Mouse (Mus musculus) cerebellum, adult 2 months (tissue): ENCODE measurements around the gene Thap12. TPM values are rescaled to one million over a fixed set of nuclear protein-coding genes. Genes with fewer than 3 reads are reported as not detected.

Experiments used
- DNase-seq, 2 experiments: peaks; one replicate each; pipeline ENCODE4 v3.0.0; 2021
- H3K27ac ChIP-seq: fragments of 200-500 bp; 2 replicates; pipeline ENCODE4 v1.5.1; 2012; ENCODE audit warnings: low read length, control low read depth, inconsistent platforms; ENCODE audit not compliant: insufficient read depth
- H3K27me3 ChIP-seq: fragments of 200-500 bp; 2 replicates; pipeline ENCODE4 v1.6.1; 2012; ENCODE audit warnings: inconsistent platforms, mild to moderate bottlenecking, low read length, moderate library complexity; ENCODE audit not compliant: control insufficient read depth, insufficient read depth
- H3K4me1 ChIP-seq: fragments of 200-500 bp; 2 replicates; pipeline ENCODE4 v1.6.1; 2011; ENCODE audit warnings: low read length; ENCODE audit not compliant: control insufficient read depth, insufficient read depth
- H3K4me3 ChIP-seq: fragments of 200-500 bp; replicated peaks from 2 replicates; pipeline ENCODE3; 2011; ENCODE audit warnings: mild to moderate bottlenecking, low read depth, low read length, control low read depth; ENCODE audit not compliant: insufficient read depth
- CTCF ChIP-seq: fragments of 200-500 bp; IDR thresholded peaks from 2 replicates; pipeline ENCODE4 v1.5.1; 2011; ENCODE audit warnings: low read depth, mild to moderate bottlenecking, control low read depth, low read length, moderate library complexity, borderline replicate concordance; ENCODE audit not compliant: insufficient read depth
- POLR2A ChIP-seq: fragments of 200-500 bp; IDR thresholded peaks from 2 replicates; pipeline ENCODE4 v1.6.1; 2011; ENCODE audit warnings: low read length, control low read depth, borderline replicate concordance; ENCODE audit not compliant: insufficient read depth
- WGBS: fragments of 180-500 bp; shearing (Covaris S2); methylation state at CpG from one replicate; pipeline ENCODE4 v1.1.7; 2018; 5-methylcytosine and 5-hydroxymethylcytosine counted together
- polyA plus RNA-seq: library from polyadenylated mRNA; depleted of rRNA; stranded (reverse); fragments of >200 nt; gene quantifications from 2 replicates; pipeline ENCODE4 v1.2.3, GENCODE M21; 2012

Gene Thap12
- polyA plus RNA-seq, 1 experiment, result 46.0 TPM

DNA sequence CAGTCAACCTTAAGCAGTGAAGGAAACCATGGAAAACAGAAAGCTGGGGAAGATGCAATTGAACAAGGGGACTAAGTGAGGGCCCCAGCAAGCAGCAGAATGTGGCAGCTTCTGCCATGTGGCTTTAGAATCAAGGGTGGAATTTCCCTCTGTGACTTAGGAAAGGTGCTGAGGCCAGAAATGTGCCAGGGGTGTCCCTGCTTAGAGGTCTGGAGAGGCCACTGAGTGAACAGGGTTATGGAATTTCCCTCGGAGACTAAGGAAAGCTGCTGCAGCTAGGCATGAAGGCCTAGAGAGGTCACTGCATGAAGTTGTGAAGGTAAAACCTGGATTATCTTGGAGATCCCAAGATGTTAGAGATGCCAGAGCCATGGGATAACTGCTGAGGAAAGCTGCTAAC lies 12.8 kb upstream of the Thap12 start:
- H3K27me3 ChIP-seq, result no peaks in the 10 kb centered on the region
- no peak for TF ChIP-seq CTCF
- TF ChIP-seq POLR2A, result no peak
- no peaks in the 10 kb centered on the region for H3K4me1 ChIP-seq
- no peak overlapping the region for H3K27ac ChIP-seq
- WGBS, result 86% methylated on average over 1 of the region's 1 CpGs
- no peak for DNase-seq
- no peak overlapping the region for H3K4me3 ChIP-seq

DNA sequence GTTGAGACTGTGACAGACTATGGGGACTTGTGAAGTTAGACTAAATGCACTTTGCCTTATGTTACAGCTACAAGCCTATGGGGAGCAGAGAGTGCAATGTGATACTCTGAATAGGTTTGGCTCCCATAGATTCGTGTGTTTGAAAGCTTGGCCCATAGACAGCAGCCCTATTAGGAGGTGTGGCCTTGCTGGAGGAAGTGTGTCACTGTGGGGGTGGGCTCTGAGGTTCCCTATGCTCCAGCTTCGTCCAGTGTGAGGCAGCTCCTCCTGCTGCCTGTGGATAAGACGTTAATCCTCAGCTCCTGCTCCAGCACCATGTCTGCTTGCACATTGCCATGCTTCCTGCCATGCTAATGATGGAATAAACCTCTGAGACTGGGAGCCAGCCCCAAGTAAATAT lies 12.1 kb upstream of the Thap12 start:
- no peak for TF ChIP-seq CTCF
- no peak for TF ChIP-seq POLR2A
- no peak overlapping the region for H3K27ac ChIP-seq
- no peak overlapping the region for H3K4me3 ChIP-seq
- DNase-seq, result no peak
- 20% methylated on average over 3 of the region's 3 CpGs for WGBS
- H3K4me1 ChIP-seq, result no peaks in the 10 kb centered on the region
- H3K27me3 ChIP-seq, result no peaks in the 10 kb centered on the region

DNA sequence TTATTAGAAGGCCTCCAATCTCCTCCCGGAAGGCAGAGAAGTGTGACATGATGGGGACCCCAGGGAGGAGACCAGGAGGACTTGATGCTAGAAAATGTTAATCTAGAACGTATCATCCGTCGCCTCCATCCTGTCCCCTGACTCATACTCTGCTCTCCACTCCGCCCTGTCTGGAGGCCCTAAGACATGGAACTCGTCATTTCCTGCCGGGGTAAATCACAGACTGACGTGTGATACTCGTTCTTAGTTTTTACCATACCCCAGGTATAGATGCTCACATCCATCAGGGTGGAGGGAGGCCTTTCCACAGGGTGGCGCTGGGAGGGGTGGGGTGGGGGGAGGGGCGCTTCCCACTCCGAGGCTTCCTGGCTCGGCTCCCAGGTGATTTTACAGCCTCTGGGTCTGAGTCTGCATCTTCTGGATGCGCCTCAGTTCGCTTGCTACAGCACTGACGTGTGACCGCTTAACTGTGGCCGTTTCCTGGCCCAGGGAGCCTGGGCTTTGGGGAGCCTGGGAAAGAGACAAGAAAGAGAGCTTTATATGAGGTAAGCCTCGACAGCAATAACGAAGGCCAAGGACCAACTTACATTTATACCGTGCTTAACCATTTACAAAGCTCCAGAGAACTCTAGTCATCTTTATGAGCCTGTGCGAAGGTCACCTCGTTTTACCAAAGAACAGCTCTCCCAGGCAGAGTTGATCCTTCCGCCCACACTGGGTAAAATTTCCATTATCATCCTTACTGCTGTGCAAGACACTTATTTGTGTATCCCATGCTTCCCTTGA lies 9.9 kb upstream of the Thap12 start:
- no peaks in the 10 kb centered on the region for H3K4me1 ChIP-seq
- no peak overlapping the region for H3K4me3 ChIP-seq
- H3K27ac ChIP-seq, result no peak overlapping the region
- 42% methylated on average over 24 of the region's 24 CpGs for WGBS
- TF ChIP-seq POLR2A (no peak), CTCF (no peak)
- H3K27me3 ChIP-seq, result no peaks in the 10 kb centered on the region
- DNase-seq, result no peak

DNA sequence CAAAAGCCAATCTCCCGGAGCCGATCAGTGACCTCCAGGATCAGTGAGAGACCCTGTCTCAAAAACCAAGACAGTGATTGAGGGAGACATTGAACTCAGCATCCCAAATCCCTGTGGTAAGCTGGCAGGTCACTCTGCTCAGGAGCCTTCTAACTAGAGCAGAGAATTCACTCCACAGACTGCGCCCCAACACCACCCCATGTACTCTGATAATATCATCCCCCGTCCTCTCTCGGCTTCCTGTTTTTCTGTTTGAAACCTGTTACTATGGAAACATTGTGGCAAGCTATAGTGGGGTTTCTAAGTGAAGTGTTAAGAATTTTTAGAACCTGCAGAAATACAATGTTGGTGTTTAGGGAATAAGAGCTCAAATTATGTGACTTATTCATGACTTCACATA lies 8.9 kb upstream of the Thap12 start:
- 83% methylated on average over 5 of the region's 5 CpGs for WGBS
- DNase-seq, result no peak
- no peak overlapping the region for H3K27ac ChIP-seq
- H3K4me3 ChIP-seq, result no peak overlapping the region
- no peaks in the 10 kb centered on the region for H3K27me3 ChIP-seq
- H3K4me1 ChIP-seq, result no peaks in the 10 kb centered on the region
- TF ChIP-seq POLR2A, result no peak
- TF ChIP-seq CTCF, result no peak

DNA sequence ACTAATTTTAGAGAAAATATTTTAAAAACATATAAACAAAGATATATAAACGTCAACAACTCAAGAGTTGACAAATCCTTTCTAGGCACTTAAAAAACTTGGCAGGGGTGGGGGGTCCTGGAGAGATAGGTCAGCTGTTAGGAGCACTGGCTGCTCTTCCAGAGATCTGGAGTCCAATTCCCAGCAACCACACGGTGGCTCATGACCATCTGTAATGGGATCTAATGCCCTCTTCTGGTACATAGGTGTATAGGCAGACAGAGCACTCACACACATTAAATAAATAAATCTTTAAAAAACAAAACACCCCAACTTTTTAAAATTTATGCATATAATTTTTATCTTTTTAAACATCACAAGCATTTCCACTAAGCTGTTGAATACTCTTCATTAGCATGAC lies 5.4 kb upstream of the Thap12 start:
- no peak for DNase-seq
- 12% methylated on average over 2 of the region's 2 CpGs for WGBS
- TF ChIP-seq CTCF, result peak; percentile 31; the same call in 1 of the 2 replicates
- no peak for TF ChIP-seq POLR2A

DNA sequence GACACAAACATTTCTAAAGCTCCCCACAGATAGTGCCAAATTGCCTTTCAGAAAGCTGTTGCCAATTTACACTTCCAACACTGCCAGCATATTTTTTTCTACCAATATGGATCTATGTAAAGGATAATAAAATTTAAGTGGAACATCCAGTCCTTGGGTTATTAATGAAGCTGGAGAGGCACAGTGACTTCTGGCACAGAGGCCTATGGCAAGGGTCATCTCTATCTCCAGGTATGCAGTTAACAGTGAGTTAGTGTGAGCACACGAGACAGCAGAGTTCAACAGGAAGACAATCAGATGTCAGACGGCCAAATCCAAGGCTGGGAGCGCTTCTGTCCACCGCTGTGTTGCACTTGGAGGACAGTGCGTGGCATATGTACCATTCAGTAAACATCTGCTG lies 4.9 kb upstream of the Thap12 start:
- DNase-seq, result no peak
- Histone ChIP-seq H3K4me3 (no peak overlapping the region), H3K4me1 (no peaks in the 10 kb centered on the region), H3K27me3 (no peaks in the 10 kb centered on the region), H3K27ac (no peak overlapping the region)
- 52% methylated on average over 5 of the region's 5 CpGs for WGBS
- TF ChIP-seq POLR2A (no peak), CTCF (no peak)

More for the DNA sequence above, 5.4 kb upstream of the Thap12 start:
- no peaks in the 10 kb centered on the region for H3K27me3 ChIP-seq
- H3K4me1 ChIP-seq, result no peaks in the 10 kb centered on the region
- no peak overlapping the region for H3K27ac ChIP-seq
- H3K4me3 ChIP-seq, result no peak overlapping the region

DNA sequence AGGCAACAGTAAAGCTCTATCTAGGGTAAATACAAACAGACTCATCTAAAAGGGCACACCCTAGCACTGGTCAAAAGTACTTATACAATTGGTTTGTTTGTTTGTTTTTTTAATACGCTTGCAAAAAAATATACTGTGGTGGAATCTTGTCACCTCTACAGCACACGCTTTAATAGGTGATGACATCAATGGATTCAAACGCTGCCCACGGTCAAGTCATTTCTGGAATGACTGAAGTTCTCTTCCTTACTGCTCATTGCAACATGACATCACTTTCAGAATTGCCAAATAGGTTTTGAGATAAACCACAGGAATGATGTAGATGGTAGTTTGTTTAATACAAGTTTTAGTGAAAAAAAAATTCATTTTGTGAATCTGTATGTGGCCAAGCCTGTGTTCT lies 4.3 kb upstream of the Thap12 start:
- H3K4me1 ChIP-seq, result no peaks in the 10 kb centered on the region
- no peaks in the 10 kb centered on the region for H3K27me3 ChIP-seq
- WGBS, result 93% methylated on average over 4 of the region's 4 CpGs
- DNase-seq, result no peak
- TF ChIP-seq POLR2A, result no peak
- no peak for TF ChIP-seq CTCF
- H3K4me3 ChIP-seq, result no peak overlapping the region
- no peak overlapping the region for H3K27ac ChIP-seq

DNA sequence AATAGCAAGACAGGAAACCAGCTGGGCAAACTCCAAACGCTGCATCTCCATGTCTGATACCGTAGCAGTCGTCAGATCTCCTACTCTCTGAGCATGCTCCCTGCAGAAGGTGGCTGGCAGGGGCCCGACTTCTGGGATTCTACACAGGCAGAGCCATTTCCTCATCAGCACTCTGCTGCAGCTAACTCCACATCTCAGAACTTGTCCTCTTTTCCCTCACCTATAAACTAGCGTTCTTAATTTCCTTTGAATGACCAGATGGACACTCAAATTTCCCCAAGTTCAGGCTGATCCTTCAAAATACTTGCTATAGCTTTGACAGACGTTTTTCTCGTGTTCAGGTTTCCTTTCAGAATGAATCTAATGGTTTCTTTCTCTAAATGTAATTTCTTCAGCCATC lies 1.1 kb upstream of the Thap12 start:
- peak overlapping the region; percentile 78 for H3K4me3 ChIP-seq
- 23% methylated on average over 7 of the region's 7 CpGs for WGBS

More for the DNA sequence above, 1.1 kb upstream of the Thap12 start:
- Histone ChIP-seq H3K27ac (no peak overlapping the region), H3K4me1 (peaks cover 4% of the 10 kb centered on the region; the same call in 1 of the 2 replicates), H3K27me3 (no peaks in the 10 kb centered on the region)
- TF ChIP-seq POLR2A, result no peak
- no peak for TF ChIP-seq CTCF
- DNase-seq, result peak; percentile 33 to 38
